Mouse (Mus musculus) hindbrain, embryonic 10.5 days (tissue): ENCODE measurements around the gene Smc3. TPM values are rescaled to one million over a fixed set of nuclear protein-coding genes. Genes with fewer than 3 reads are reported as not detected.

Experiments
- DNase-seq: peaks from one replicate; pipeline ENCODE4 v3.0.0-alpha.2; 2017; ENCODE audit warnings: low spot score
- H3K27ac ChIP-seq: fragments of 300-500 bp; sonication (generic); 2 replicates; pipeline ENCODE4 v1.5.1; 2016; ENCODE audit warnings: mild to moderate bottlenecking, moderate library complexity
- H3K27me3 ChIP-seq: fragments of 300-500 bp; sonication (generic); 2 replicates; pipeline ENCODE4 v1.6.1; 2016; ENCODE audit warnings: mild to moderate bottlenecking; ENCODE audit not compliant: poor library complexity, insufficient read depth, severe bottlenecking
- H3K36me3 ChIP-seq: fragments of 300-500 bp; sonication (generic); 2 replicates; pipeline ENCODE4 v1.6.1; 2016; ENCODE audit warnings: mild to moderate bottlenecking, moderate library complexity
- H3K4me1 ChIP-seq: fragments of 300-500 bp; sonication (generic); replicated peaks from 2 replicates; pipeline ENCODE4 v1.6.1; 2016; ENCODE audit warnings: mild to moderate bottlenecking
- H3K4me3 ChIP-seq: fragments of 300-500 bp; sonication (generic); 2 replicates; pipeline ENCODE4 v1.5.1; 2016; ENCODE audit warnings: mild to moderate bottlenecking, moderate library complexity
- H3K9me3 ChIP-seq: fragments of 300-500 bp; sonication (generic); 2 replicates; pipeline ENCODE4 v1.6.1; 2016; ENCODE audit warnings: mild to moderate bottlenecking, moderate library complexity
- WGBS: fragments of 180-500 bp; shearing (Covaris S2); methylation state at CpG from one replicate; pipeline ENCODE4 v1.1.7; 2016; 5-methylcytosine and 5-hydroxymethylcytosine counted together
- polyA plus RNA-seq: library from polyadenylated mRNA; unstranded; fragments of >200 nt; fragmentation: Nextera tagmentation; extraction: Ambion mirVana; gene quantifications from 2 replicates; pipeline ENCODE4 v1.2.1, GENCODE M21; 2016

The Smc3 gene
- polyA plus RNA-seq, 1 experiment from 2014 or later: 42.4 TPM

- 0 out of 2 replicates have a peak, but pooled peaks cover 5% of the 10 kb centered on the region for H3K27me3 ChIP-seq
- H3K9me3 ChIP-seq: no peaks in the 10 kb centered on the region
- H3K4me3 ChIP-seq: no peak overlapping the region
- 61% methylated on average over 8 of the region's 8 CpGs for WGBS
- no peaks in the 10 kb centered on the region for H3K36me3 ChIP-seq
- H3K4me1 ChIP-seq: peaks cover 28% of the 10 kb centered on the region
- no peak for DNase-seq
- no peak overlapping the region for H3K27ac ChIP-seq
Observed at GRCm38 (mm10) chr19:53666708-53667107, 66.5 kb downstream of the Smc3 start.

GRCm38 (mm10) chr19:53668821-53669220 is 68.6 kb downstream of the Smc3 start:
- peaks cover 19% of the 10 kb centered on the region for H3K27me3 ChIP-seq
- no peaks in the 10 kb centered on the region for H3K9me3 ChIP-seq
- no peak for DNase-seq
- no peak overlapping the region for H3K27ac ChIP-seq
- 89% methylated on average over 7 of the region's 7 CpGs for WGBS
- peaks cover 19% of the 10 kb centered on the region for H3K4me1 ChIP-seq
- no peaks in the 10 kb centered on the region for H3K36me3 ChIP-seq
- no peak overlapping the region for H3K4me3 ChIP-seq

- H3K36me3 ChIP-seq: no peaks in the 10 kb centered on the region
- 42% methylated on average over 12 of the region's 12 CpGs for WGBS
- no peak overlapping the region; the same call in 1 of the 2 replicates for H3K4me3 ChIP-seq
- peaks cover 19% of the 10 kb centered on the region for H3K4me1 ChIP-seq
- H3K27ac ChIP-seq: no peak overlapping the region; the same call in 1 of the 2 replicates
- no peak for DNase-seq
- no peaks in the 10 kb centered on the region for H3K9me3 ChIP-seq
- peaks cover 37% of the 10 kb centered on the region for H3K27me3 ChIP-seq
Observed at GRCm38 (mm10) chr19:53670625-53671141, 70.5 kb downstream of the Smc3 start.

DNA sequence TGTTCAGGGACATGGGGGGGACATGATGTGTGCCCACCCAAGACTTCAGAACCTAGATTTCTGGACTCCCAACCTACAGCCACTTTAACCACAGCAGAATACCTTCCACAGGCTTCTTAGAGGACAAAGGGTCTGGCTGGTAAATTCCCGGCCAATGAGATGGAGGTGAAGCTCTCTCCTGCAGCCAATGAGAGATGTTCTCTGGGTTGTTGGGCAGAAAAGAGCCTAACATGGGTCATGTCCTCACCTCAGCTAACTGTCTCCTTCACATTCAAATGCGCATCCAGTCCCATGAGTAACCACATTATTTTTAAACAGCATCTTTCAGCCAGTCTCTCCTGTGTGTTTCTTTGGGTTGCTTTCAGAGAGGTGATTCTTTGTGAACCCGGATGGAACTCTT is 71.2 kb downstream of the Smc3 start:
- Histone ChIP-seq H3K4me3 (no peak overlapping the region), H3K27ac (no peak overlapping the region), H3K4me1 (peaks cover 25% of the 10 kb centered on the region), H3K9me3 (no peaks in the 10 kb centered on the region), H3K27me3 (peaks cover 45% of the 10 kb centered on the region), H3K36me3 (no peaks in the 10 kb centered on the region)
- no peak for DNase-seq
- WGBS: 49% methylated on average over 3 of the region's 3 CpGs

GRCm38 (mm10) chr19:53674131-53674925 is 74.1 kb downstream of the Smc3 start:
- H3K36me3 ChIP-seq: no peaks in the 10 kb centered on the region
- WGBS: 29% methylated on average over 9 of the region's 9 CpGs
- no peak overlapping the region for H3K4me3 ChIP-seq
- H3K27ac ChIP-seq: no peak overlapping the region
- no peak for DNase-seq
- no peaks in the 10 kb centered on the region for H3K9me3 ChIP-seq
- peaks cover 74% of the 10 kb centered on the region for H3K27me3 ChIP-seq
- peaks cover 38% of the 10 kb centered on the region for H3K4me1 ChIP-seq

GRCm38 (mm10) chr19:53676228-53676627 is 76.0 kb downstream of the Smc3 start:
- no peak overlapping the region for H3K27ac ChIP-seq
- DNase-seq: peak; percentile 44
- H3K27me3 ChIP-seq: peaks cover 76% of the 10 kb centered on the region
- H3K4me1 ChIP-seq: peaks cover 27% of the 10 kb centered on the region
- no peaks in the 10 kb centered on the region for H3K36me3 ChIP-seq
- H3K9me3 ChIP-seq: no peaks in the 10 kb centered on the region
- 2% methylated on average over 26 of the region's 26 CpGs for WGBS
- H3K4me3 ChIP-seq: peak overlapping the region; percentile 71

DNA sequence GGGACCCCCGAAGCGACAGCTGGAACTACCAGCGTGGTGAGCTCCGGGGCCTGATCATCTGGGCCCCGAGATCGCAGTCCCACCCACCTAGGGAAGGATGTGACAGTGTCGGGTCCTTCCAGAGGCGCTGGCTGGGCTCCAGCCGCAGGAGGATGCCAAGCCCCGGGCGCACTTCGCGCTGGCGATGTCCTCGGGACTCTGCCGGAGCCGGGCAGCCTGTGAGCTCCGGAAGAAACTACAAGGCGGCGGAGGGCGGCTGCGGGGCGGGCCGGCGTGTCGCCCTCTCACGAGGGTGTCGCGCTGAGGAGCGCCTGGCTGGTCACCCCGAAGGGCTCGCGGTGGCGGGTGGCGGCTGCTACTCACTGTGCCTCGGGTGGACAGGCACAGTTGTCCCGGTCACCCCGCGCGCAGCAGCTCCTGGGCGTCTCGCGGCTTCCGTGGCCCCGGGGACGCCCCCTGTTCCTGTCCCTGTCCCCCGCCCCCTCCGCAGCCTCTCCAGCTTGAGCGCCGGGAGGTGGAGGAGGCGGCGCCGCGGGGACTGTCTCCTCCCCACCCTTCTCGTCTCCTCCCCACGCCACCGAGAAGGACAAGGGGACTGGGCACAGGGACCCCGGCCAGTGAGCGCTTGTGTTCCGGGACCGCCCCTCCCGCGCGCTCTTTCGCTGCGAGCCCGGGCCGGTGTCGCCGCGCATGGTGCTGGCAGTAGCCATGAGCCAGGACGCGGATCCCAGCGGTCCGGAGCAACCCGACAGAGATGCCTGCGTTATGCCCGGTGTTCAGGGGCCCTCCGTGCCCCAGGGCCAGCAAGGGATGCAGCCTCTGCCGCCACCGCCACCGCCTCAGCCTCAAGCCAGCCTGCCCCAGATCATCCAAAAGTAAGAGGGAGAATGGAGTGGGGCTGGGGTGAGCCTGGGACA is 76.8 kb downstream of the Smc3 start, which contains the start of gene Rbm20:
Rbm20 (plus strand) TSS at position 589 of the 917 bp plus-strand sequence.
- Histone ChIP-seq H3K9me3 (no peaks in the 10 kb centered on the region), H3K36me3 (no peaks in the 10 kb centered on the region), H3K4me3 (peak within 1 kb of the TSS; percentile 71), H3K27me3 (peaks cover 76% of the 10 kb centered on the region), H3K27ac (peak within 1 kb of the TSS; percentile 79), H3K4me1 (peaks cover 22% of the 10 kb centered on the region)
- DNase-seq: peak; percentile 70
- WGBS: under 1% methylated on average over 82 of the region's 82 CpGs

GRCm38 (mm10) chr19:53679194-53679593 is 79.0 kb downstream of the Smc3 start:
- peaks cover 29% of the 10 kb centered on the region for H3K4me1 ChIP-seq
- 94% methylated on average over 9 of the region's 9 CpGs for WGBS
- H3K27me3 ChIP-seq: peaks cover 66% of the 10 kb centered on the region
- H3K9me3 ChIP-seq: no peaks in the 10 kb centered on the region
- H3K4me3 ChIP-seq: no peak overlapping the region
- no peak for DNase-seq
- no peak overlapping the region for H3K27ac ChIP-seq
- no peaks in the 10 kb centered on the region for H3K36me3 ChIP-seq

DNA sequence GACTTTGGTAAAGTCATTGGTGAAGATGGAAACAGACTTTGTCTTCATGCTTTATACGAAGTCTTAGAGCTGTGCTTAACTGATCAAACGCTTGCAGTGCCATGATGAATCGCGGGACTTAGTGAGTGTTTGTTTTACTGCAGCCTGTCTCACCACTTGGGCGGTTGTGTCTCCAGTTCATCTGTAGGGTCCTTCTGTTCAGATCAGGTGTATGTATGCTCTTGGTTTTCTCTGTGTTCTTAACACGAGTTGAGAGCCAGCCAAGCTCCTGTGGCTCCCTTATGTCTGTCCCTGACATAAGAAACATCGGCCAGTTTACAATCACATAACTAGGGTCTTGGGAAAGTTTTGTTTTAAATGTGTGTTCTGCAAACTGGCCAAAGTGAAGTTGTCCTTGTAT is 79.8 kb downstream of the Smc3 start:
- H3K9me3 ChIP-seq: no peaks in the 10 kb centered on the region
- H3K27ac ChIP-seq: no peak overlapping the region
- peaks cover 29% of the 10 kb centered on the region for H3K4me1 ChIP-seq
- 89% methylated on average over 7 of the region's 7 CpGs for WGBS
- H3K27me3 ChIP-seq: peaks cover 58% of the 10 kb centered on the region
- H3K4me3 ChIP-seq: no peak overlapping the region
- no peak for DNase-seq
- H3K36me3 ChIP-seq: no peaks in the 10 kb centered on the region

DNA sequence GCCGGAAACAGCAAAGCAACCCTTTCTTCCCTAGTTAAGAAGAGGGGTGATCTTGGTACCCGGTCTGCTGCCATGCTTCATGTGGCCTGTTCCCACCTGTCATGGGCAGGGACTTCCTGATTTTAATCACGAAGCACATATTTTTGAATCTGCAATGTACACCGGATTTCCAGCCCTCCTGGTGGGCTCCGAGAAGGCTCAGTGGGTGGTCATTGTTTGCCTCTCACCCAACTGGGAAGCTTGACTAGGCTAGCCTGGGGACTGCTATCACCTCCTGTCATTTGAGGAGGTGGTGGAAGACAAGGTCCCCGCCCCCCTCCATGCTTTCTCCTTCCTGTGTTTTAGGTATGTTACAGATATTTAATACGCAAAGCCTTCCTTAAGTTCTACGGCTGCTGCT is 82.2 kb downstream of the Smc3 start:
- H3K4me3 ChIP-seq: no peak overlapping the region
- no peak for DNase-seq
- no peaks in the 10 kb centered on the region for H3K9me3 ChIP-seq
- H3K4me1 ChIP-seq: peaks cover 13% of the 10 kb centered on the region
- no peak overlapping the region for H3K27ac ChIP-seq
- H3K27me3 ChIP-seq: peaks cover 34% of the 10 kb centered on the region
- no peaks in the 10 kb centered on the region for H3K36me3 ChIP-seq
- WGBS: 46% methylated on average over 8 of the region's 8 CpGs

- 94% methylated on average over 5 of the region's 5 CpGs for WGBS
- no peak for DNase-seq
Observed at GRCm38 (mm10) chr19:53687592-53687991, 87.4 kb downstream of the Smc3 start.

DNA sequence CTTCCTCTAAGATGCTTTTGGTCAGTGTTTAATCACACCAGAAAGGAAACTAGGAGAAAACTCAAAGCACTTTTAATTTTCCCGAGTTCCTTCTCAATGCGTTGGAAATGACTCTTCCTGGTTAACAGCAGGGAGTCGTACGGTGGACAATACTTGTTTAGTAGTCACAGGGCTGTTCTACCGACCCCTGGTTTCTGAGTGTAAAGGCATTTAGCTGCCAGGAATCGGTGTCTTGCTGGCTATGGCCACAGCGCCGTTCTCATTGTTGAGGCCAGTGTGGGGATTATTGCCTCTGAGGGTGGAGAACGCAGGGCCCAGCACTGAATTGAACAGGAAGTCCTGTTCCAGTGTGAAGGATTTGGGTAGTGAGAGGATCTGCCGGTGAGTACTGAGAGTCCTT is 90.6 kb downstream of the Smc3 start:
- Histone ChIP-seq H3K27me3 (no peaks in the 10 kb centered on the region), H3K27ac (no peak overlapping the region), H3K9me3 (no peaks in the 10 kb centered on the region), H3K36me3 (no peaks in the 10 kb centered on the region), H3K4me1 (peaks cover 5% of the 10 kb centered on the region), H3K4me3 (no peak overlapping the region)
- 64% methylated on average over 10 of the region's 10 CpGs for WGBS
- DNase-seq: no peak

More at GRCm38 (mm10) chr19:53687592-53687991, 87.4 kb downstream of the Smc3 start:
- H3K9me3 ChIP-seq: no peaks in the 10 kb centered on the region
- H3K27me3 ChIP-seq: peaks cover 4% of the 10 kb centered on the region; the same call in 1 of the 2 replicates
- H3K4me3 ChIP-seq: no peak overlapping the region
- H3K27ac ChIP-seq: no peak overlapping the region
- H3K36me3 ChIP-seq: no peaks in the 10 kb centered on the region
- peaks cover 4% of the 10 kb centered on the region for H3K4me1 ChIP-seq
